Comparison of ENCODE assay signal across 18 mouse cellular contexts in genomic region chr1:121260171-121260741, GRCm38 (mm10).
DNase-seq lines count a peak whose midpoint lies in the region; ATAC-seq and TF ChIP-seq lines count a peak whose summit lies in the region.
"Had no signal": no experiment of that assay in that cellular context is flagged by ENCODE, and none has a peak within 500 bp of the region (broad histone marks: within the 10 kb centered on the region; RNA-seq: fewer than 3 reads in every experiment).

No protein-coding gene starts in this region.

- H3K27ac ChIP-seq in forebrain, embryonic 12.5 days = no peak overlapping the region
- H3K27ac ChIP-seq in forebrain, postnatal 0 days (ENCODE audit: low read depth, low read length) = no peak overlapping the region
- H3K27ac ChIP-seq in midbrain, embryonic 11.5 days (ENCODE audit: low read depth, low read length) = no peak overlapping the region
- no peak overlapping the region for H3K27ac ChIP-seq in midbrain, embryonic 16.5 days (ENCODE audit: low read length)
- H3K27ac ChIP-seq: layer of hippocampus, adult 2 months; liver, embryonic 12.5 days had no signal

- H3K4me2 ChIP-seq in forebrain, embryonic 12.5 days = no peak overlapping the region
- H3K4me2 ChIP-seq in forebrain, postnatal 0 days (ENCODE audit: low read depth) = no peak overlapping the region
- no peak overlapping the region for H3K4me2 ChIP-seq in midbrain, embryonic 11.5 days
- no peak overlapping the region for H3K4me2 ChIP-seq in midbrain, embryonic 16.5 days (ENCODE audit: low read length)
- H3K4me2 ChIP-seq: heart, embryonic 11.5 days; liver, embryonic 12.5 days had no signal

- WGBS in forebrain, embryonic 12.5 days = 63% methylated on average over 9 of the region's 9 CpGs
- 55% methylated on average over 9 of the region's 9 CpGs for WGBS in forebrain, postnatal 0 days
- WGBS in midbrain, embryonic 11.5 days = 65% methylated on average over 9 of the region's 9 CpGs
- WGBS in midbrain, embryonic 16.5 days = 63% methylated on average over 9 of the region's 9 CpGs

- TF ChIP-seq CTCF in forebrain, postnatal 0 days (IDR thresholded peaks at IDR 0.05; ENCODE audit: low read depth) = no peak

- H3K4me3 ChIP-seq in forebrain, embryonic 12.5 days (replicated peaks) = no peak overlapping the region
- no peak overlapping the region for H3K4me3 ChIP-seq in forebrain, postnatal 0 days (ENCODE audit: low read depth, low read length)
- no peak overlapping the region for H3K4me3 ChIP-seq in midbrain, embryonic 11.5 days (ENCODE audit: low read depth, low read length)
- H3K4me3 ChIP-seq in midbrain, embryonic 16.5 days (ENCODE audit: low read depth, low read length) = no peak overlapping the region
- H3K4me3 ChIP-seq: layer of hippocampus, adult 2 months; liver, embryonic 12.5 days had no signal

- H3K9ac ChIP-seq in forebrain, embryonic 12.5 days = no peak overlapping the region
- no peak overlapping the region for H3K9ac ChIP-seq in forebrain, postnatal 0 days
- H3K9ac ChIP-seq in midbrain, embryonic 11.5 days (ENCODE audit: low read length) = no peak overlapping the region
- H3K9ac ChIP-seq in midbrain, embryonic 16.5 days (ENCODE audit: low read depth, low read length) = no peak overlapping the region
- H3K9ac ChIP-seq: liver, embryonic 12.5 days had no signal

- H3K4me1 ChIP-seq in forebrain, embryonic 12.5 days = no peaks in the 10 kb centered on the region
- no peaks in the 10 kb centered on the region for H3K4me1 ChIP-seq in forebrain, postnatal 0 days (ENCODE audit: insufficient read depth)
- H3K4me1 ChIP-seq in midbrain, embryonic 11.5 days (ENCODE audit: control insufficient read depth, insufficient read depth, low read length) = no peaks in the 10 kb centered on the region
- no peaks in the 10 kb centered on the region for H3K4me1 ChIP-seq in midbrain, embryonic 16.5 days (ENCODE audit: control insufficient read depth, insufficient read depth, low read length)
- H3K4me1 ChIP-seq: liver, embryonic 12.5 days had no signal

- H3K9me3 ChIP-seq in forebrain, embryonic 12.5 days = no peaks in the 10 kb centered on the region
- H3K9me3 ChIP-seq in forebrain, postnatal 0 days (ENCODE audit: low read length) = no peaks in the 10 kb centered on the region
- no peaks in the 10 kb centered on the region for H3K9me3 ChIP-seq in midbrain, embryonic 11.5 days (ENCODE audit: control insufficient read depth, low read length)
- H3K9me3 ChIP-seq in midbrain, embryonic 16.5 days (replicated peaks; ENCODE audit: control insufficient read depth, low read length, poor library complexity, severe bottlenecking) = no peaks in the 10 kb centered on the region
- H3K9me3 ChIP-seq: liver, embryonic 12.5 days had no signal

- ATAC-seq in forebrain, embryonic 12.5 days (ENCODE audit: low FRiP score) = 0 out of 2 replicates have a peak, but pooled peaks have one; percentile 41
- no peak for ATAC-seq in forebrain, postnatal 0 days
- peak; percentile 40; the same call in 1 of the 2 replicates for ATAC-seq in midbrain, embryonic 11.5 days (ENCODE audit: low FRiP score)
- no peak for ATAC-seq in midbrain, embryonic 16.5 days
- ATAC-seq: liver, embryonic 12.5 days had no signal

- no peak for DNase-seq in forebrain, postnatal 0 days
- no peak for DNase-seq in midbrain, embryonic 11.5 days (ENCODE audit: low spot score, missing footprints)
- DNase-seq in WW6 (ENCODE audit: low read depth, low spot score) = peak; percentile 14
- DNase-seq in mesoderm, embryonic 11.5 days (ENCODE audit: low read depth, low spot score) = peak; percentile 28
- DNase-seq in right cerebral cortex, postnatal 10 days (ENCODE audit: low spot score in 2 of 2) = no peak
- no peak for DNase-seq in T-cell, adult 2 months (ENCODE audit: low spot score)
- DNase-seq: B cell, adult 2 months; cerebellum, adult 18-20 months; gastrocnemius, postnatal 10 days; heart, postnatal 4 days; kidney, adult 18-20 months; lung, postnatal 10 days; right cerebral cortex, postnatal 14 days had no signal

- H3K36me3 ChIP-seq in forebrain, embryonic 12.5 days (replicated peaks) = no peaks in the 10 kb centered on the region
- H3K36me3 ChIP-seq in forebrain, postnatal 0 days (ENCODE audit: insufficient read depth) = no peaks in the 10 kb centered on the region
- no peaks in the 10 kb centered on the region for H3K36me3 ChIP-seq in midbrain, embryonic 11.5 days (ENCODE audit: control insufficient read depth, insufficient read depth, low read length)
- no peaks in the 10 kb centered on the region for H3K36me3 ChIP-seq in midbrain, embryonic 16.5 days (ENCODE audit: control insufficient read depth, insufficient read depth, low read length)
- H3K36me3 ChIP-seq: liver, embryonic 12.5 days had no signal

- no peaks in the 10 kb centered on the region for H3K27me3 ChIP-seq in forebrain, embryonic 12.5 days
- no peaks in the 10 kb centered on the region for H3K27me3 ChIP-seq in forebrain, postnatal 0 days (ENCODE audit: insufficient read depth, low read length)
- no peaks in the 10 kb centered on the region for H3K27me3 ChIP-seq in midbrain, embryonic 11.5 days (ENCODE audit: control insufficient read depth, insufficient read depth, low read length)
- H3K27me3 ChIP-seq in midbrain, embryonic 16.5 days (ENCODE audit: control insufficient read depth, insufficient read depth, low read depth, low read length) = no peaks in the 10 kb centered on the region
- H3K27me3 ChIP-seq: liver, embryonic 12.5 days had no signal

Comparison
In these comparisons a context has a peak if more than half of its experiments do, and no peak if none do; other contexts are left out.
1. ATAC-seq: peak in forebrain, embryonic 12.5 days (single experiment) and midbrain, embryonic 11.5 days (single experiment); none in forebrain, postnatal 0 days (single experiment) and midbrain, embryonic 16.5 days (single experiment).
2. DNase-seq: peak in WW6 (single experiment) and mesoderm, embryonic 11.5 days (single experiment); none in forebrain, postnatal 0 days (single experiment), midbrain, embryonic 11.5 days (single experiment), right cerebral cortex, postnatal 10 days (0 of 2) and T-cell, adult 2 months (single experiment).